Mouse (Mus musculus) embryonic fibroblast, embryonic 13.5 days (primary cell): ENCODE measurements at regions not wholly inside any gene's neighbourhood (a gene's known extent, or its start where the extent isn't known, plus 50 kb on each side); places are given as distances from the start of the nearest gene placed in this dataset.

ENCODE experiments used
- CTCF ChIP-seq: IDR thresholded peaks from 2 replicates; pipeline ENCODE4 v1.5.1; 2011; ENCODE audit warnings: mild to moderate bottlenecking, control low read depth, low read length, moderate library complexity, borderline replicate concordance; ENCODE audit not compliant: insufficient read depth
- POLR2A ChIP-seq: IDR thresholded peaks from 2 replicates; pipeline ENCODE4 v1.6.1; 2011; ENCODE audit warnings: low read depth, mild to moderate bottlenecking, control low read depth, low read length, moderate library complexity

DNA sequence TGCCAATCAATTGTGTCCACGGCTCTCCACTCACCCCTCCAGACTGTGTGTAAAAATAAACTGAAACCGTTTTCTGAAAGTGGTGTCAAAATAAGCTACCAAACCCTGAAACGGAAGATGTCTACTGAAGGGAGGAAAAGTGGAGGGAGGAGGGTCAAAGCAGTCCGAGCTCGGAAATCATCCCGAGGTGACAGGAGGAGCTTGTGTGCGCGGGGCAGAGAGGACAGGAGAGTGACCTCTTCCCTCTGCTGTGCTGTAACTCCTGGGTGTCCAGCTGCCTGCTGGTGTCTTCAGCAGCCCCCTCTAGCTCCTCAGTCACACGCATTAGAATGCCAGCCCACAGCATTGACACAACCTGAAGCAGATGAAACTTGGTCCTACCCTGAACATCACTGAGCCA, 84.2 kb upstream of the Sesn3 start:
- TF ChIP-seq POLR2A, result no peak
- no peak for TF ChIP-seq CTCF
